Mouse (Mus musculus) liver, embryonic 13.5 days (tissue): ENCODE results near the gene Nxnl2. TPM values are rescaled to one million over a fixed set of nuclear protein-coding genes. Genes with fewer than 3 reads are reported as not detected.

Experiments
- ATAC-seq: fragments of 200-750 bp; cut with Nextera tagmentation; 2 replicates; pipeline ENCODE4 v1.8.0; 2017; ENCODE audit warnings: low read depth, mild to moderate bottlenecking, moderate number of reproducible peaks, moderate library complexity
- DNase-seq: peaks from one replicate; pipeline ENCODE4 v3.0.0; 2022
- H3K27ac ChIP-seq: fragments of 300-500 bp; sonication (generic); 2 replicates; pipeline ENCODE4 v1.5.1; 2015; ENCODE audit warnings: moderate library complexity, mild to moderate bottlenecking, inconsistent platforms
- H3K27me3 ChIP-seq: fragments of 300-500 bp; sonication (generic); 2 replicates; pipeline ENCODE4 v1.6.1; 2015; ENCODE audit warnings: mild to moderate bottlenecking, inconsistent platforms
- H3K36me3 ChIP-seq: fragments of 300-500 bp; sonication (generic); 2 replicates; pipeline ENCODE4 v1.6.1; 2015; ENCODE audit warnings: mild to moderate bottlenecking, inconsistent platforms
- H3K4me1 ChIP-seq: fragments of 300-500 bp; sonication (generic); replicated peaks from 2 replicates; pipeline ENCODE4 v1.6.1; 2015; ENCODE audit warnings: inconsistent platforms
- H3K4me2 ChIP-seq: fragments of 300-500 bp; sonication (generic); 2 replicates; pipeline ENCODE4 v1.6.1; 2015; ENCODE audit warnings: inconsistent platforms, mild to moderate bottlenecking, moderate library complexity
- H3K4me3 ChIP-seq: fragments of 300-500 bp; sonication (generic); replicated peaks from 2 replicates; pipeline ENCODE4 v1.5.1; 2015; ENCODE audit warnings: mild to moderate bottlenecking, inconsistent platforms
- H3K9ac ChIP-seq: fragments of 300-500 bp; sonication (generic); 2 replicates; pipeline ENCODE4 v1.6.1; 2015; ENCODE audit warnings: mild to moderate bottlenecking, inconsistent platforms
- H3K9me3 ChIP-seq: fragments of 300-500 bp; sonication (generic); replicated peaks from 2 replicates; pipeline ENCODE4 v1.6.1; 2016; ENCODE audit warnings: inconsistent platforms
- WGBS: fragments of 180-500 bp; shearing (Covaris S2); methylation state at CpG from one replicate; pipeline ENCODE4 v1.1.7; 2015; ENCODE audit not compliant: insufficient replicate concordance; 5-methylcytosine and 5-hydroxymethylcytosine counted together
- microRNA-seq: library from miRNA; unstranded; fragments of <30 nt; microRNA quantifications from one replicate; pipeline ENCODE4, GENCODE M21; 2016
- polyA plus RNA-seq: library from polyadenylated mRNA; unstranded; fragments of >200 nt; fragmentation: Nextera tagmentation; extraction: Ambion mirVana; gene quantifications from 2 replicates; pipeline ENCODE4 v1.2.1, GENCODE M21; 2015

Nxnl2 gene
- polyA plus RNA-seq, 1 experiment from 2014 or later: not detected

DNA sequence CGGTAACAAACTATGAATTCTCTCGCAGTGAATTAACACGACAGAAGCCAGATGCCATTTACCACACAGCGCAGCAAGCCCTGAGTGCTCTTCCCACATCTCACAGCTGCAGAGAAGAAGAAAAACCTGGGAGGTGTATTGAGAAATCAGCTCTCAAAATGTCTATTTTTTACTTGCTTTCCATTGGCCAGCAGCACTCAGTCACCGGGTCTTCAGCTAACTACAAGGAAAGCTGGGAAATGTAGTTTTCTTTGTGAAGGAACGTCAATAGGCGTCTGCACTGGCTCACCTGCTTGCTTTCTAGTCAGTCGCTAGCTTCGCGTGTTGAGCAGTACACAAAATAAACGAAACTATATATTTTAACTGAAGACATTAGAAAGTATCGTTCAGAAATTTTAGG is 37.1 kb downstream of the Nxnl2 start:
- WGBS: 65% methylated on average over 12 of the region's 12 CpGs
- Histone ChIP-seq H3K27me3 (no peaks in the 10 kb centered on the region), H3K9me3 (no peaks in the 10 kb centered on the region), H3K27ac (no peak overlapping the region), H3K4me2 (no peak overlapping the region), H3K4me3 (no peak overlapping the region), H3K36me3 (no peaks in the 10 kb centered on the region), H3K4me1 (no peaks in the 10 kb centered on the region), H3K9ac (no peak overlapping the region)
- no peak for DNase-seq
- ATAC-seq: no peak

DNA sequence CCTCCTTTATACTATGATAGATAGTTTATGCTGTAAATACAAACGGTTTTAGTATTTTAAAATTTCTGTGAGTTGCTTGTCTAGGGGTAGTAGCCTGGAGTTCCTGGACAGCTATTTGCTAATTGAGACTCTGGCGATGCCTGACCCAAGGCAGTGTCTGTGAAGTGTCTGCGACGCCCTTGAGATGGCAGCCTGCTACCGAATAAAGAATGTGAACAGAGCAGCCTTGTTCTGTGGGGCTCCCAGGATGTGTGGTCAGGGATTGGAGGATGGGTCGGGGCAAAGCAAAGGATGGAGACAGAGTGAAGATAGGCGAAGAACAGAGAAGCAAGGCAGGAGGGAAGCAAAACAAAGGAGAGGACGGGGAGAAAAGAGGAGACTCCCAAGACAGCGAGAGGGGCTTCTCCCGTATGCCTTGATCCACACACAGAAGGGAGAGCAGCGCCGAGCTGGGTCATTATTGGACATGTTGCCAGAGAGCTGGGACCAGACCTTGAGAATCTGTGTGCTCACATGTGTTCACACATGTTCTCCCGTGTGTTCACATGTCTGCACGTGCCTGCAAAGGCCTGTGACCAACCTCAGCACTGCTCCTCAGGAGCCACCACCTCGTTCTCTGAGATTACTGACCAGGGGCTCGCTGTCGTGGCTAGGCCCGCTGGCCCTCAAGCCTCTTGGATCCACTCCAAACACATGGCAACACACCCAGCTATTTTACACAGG is 37.7 kb downstream of the Nxnl2 start:
- no peaks in the 10 kb centered on the region for H3K36me3 ChIP-seq
- H3K9ac ChIP-seq: no peak overlapping the region
- no peak overlapping the region for H3K27ac ChIP-seq
- ATAC-seq: no peak
- 66% methylated on average over 18 of the region's 18 CpGs for WGBS
- H3K27me3 ChIP-seq: no peaks in the 10 kb centered on the region
- H3K9me3 ChIP-seq: no peaks in the 10 kb centered on the region
- no peak for DNase-seq
- no peaks in the 10 kb centered on the region for H3K4me1 ChIP-seq
- no peak overlapping the region for H3K4me3 ChIP-seq
- H3K4me2 ChIP-seq: no peak overlapping the region

DNA sequence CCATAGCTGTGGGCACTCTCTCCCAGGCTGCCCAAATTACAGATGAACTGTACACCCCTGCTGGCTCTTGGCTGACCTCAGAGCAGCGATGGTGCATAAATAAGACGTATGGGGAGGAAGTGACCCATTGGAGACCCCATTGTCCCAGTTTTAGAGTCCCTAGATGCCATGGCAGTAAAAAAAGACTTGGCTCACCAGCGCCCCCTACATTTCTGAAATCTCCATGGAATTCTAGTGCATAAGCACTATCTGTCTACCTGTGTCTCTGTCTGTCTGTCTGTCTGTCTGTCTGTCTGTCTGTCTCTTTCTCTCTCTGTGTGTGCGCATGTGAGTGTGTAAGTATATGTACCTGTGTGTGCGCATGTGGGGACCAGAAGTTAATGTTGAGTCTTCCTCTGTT is 39.8 kb downstream of the Nxnl2 start:
- DNase-seq (no peak), ATAC-seq (no peak)
- no peaks in the 10 kb centered on the region for H3K36me3 ChIP-seq
- no peak overlapping the region for H3K4me2 ChIP-seq
- no peaks in the 10 kb centered on the region for H3K9me3 ChIP-seq
- H3K27ac ChIP-seq: no peak overlapping the region
- no peaks in the 10 kb centered on the region for H3K4me1 ChIP-seq
- H3K4me3 ChIP-seq: no peak overlapping the region
- WGBS: 53% methylated on average over 5 of the region's 5 CpGs
- no peak overlapping the region for H3K9ac ChIP-seq
- no peaks in the 10 kb centered on the region for H3K27me3 ChIP-seq

DNA sequence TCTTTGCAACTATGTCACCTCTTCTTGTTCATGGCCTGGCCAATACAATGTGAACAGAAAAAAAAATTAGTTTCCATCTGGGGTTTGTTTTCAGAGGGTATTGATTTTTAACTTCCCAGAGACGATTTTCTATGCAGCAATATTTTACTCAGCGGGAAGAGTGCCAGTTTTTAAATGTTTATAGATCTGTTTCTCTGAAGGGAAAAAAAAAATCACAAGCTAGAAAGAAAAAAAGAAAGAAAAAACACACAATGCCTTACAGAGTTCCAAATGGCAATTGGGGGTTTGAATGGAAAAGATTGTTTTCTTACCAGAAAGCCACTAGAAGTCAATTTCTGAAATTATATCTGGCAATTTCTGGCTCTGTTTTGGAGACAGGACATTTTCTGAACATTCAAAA is 43.9 kb downstream of the Nxnl2 start:
- no peak overlapping the region for H3K4me2 ChIP-seq
- H3K27me3 ChIP-seq: no peaks in the 10 kb centered on the region
- no peak for DNase-seq
- ATAC-seq: no peak
- no peak overlapping the region for H3K9ac ChIP-seq
- H3K27ac ChIP-seq: no peak overlapping the region
- H3K9me3 ChIP-seq: no peaks in the 10 kb centered on the region
- H3K36me3 ChIP-seq: no peaks in the 10 kb centered on the region
- no peak overlapping the region for H3K4me3 ChIP-seq
- no peaks in the 10 kb centered on the region for H3K4me1 ChIP-seq
- 49% methylated on average over 2 of the region's 2 CpGs for WGBS

DNA sequence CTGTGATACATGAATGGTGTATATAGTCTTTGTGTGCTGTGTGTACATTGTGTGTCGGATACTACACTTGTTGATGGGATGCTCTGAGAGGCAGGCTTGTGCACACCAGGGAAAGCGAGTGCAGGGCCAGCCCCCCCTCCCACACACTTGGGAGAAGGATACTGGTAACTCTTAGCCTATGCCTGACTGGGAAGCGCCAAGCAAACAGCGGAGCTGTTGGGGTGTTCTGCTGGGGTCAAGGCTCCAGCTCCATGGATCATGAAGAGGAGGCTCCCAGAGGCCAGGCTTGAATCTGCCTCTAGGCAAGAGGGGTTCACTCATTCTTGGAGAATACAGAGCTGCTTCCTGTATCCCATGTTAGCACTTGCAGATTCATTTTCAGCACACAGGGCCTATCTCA is 50.1 kb downstream of the Nxnl2 start:
- H3K27ac ChIP-seq: no peak overlapping the region
- no peak overlapping the region for H3K9ac ChIP-seq
- WGBS: 83% methylated on average over 4 of the region's 4 CpGs
- no peak overlapping the region for H3K4me2 ChIP-seq
- H3K4me3 ChIP-seq: no peak overlapping the region
- no peaks in the 10 kb centered on the region for H3K4me1 ChIP-seq
- DNase-seq (no peak), ATAC-seq (no peak)
- no peaks in the 10 kb centered on the region for H3K36me3 ChIP-seq
- 0 out of 2 replicates have a peak, but pooled peaks cover 5% of the 10 kb centered on the region for H3K9me3 ChIP-seq
- H3K27me3 ChIP-seq: no peaks in the 10 kb centered on the region

DNA sequence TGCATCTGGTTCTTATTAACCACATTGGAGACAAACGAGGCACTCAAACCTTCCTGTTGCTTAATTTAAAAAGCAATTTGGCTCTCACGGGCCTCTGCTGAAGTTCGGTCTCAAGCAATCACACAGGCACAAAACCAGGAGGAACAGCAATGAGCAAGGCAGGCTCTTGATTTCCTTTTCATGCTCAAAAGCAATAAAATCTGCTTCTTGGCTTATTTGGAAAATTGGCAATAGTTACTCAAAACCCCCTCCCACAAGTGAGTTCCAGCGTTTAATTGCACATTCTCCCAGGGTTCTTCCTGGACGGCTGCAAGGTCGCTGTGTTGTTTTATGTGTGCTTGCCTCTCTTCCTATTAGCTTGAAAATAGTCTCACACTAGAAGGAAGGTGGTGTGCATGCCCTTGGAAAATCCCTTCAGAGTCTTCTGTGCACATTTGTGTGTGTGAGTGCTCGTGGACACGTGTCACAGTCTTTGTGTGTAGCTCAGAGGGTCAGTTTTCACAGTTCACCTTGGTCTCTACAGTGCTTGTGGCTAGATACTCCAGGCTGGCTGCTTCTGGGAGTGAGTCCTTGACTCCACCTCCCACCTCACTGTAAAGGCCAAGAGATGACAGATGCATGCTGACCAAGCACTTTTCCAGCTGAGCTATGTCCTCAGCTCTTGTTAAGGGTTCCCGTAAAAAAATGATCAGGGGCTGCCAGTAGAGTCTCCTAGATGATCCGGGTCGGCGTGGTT is 50.8 kb downstream of the Nxnl2 start:
- no peaks in the 10 kb centered on the region for H3K36me3 ChIP-seq
- H3K27me3 ChIP-seq: no peaks in the 10 kb centered on the region
- H3K9ac ChIP-seq: no peak overlapping the region
- H3K4me2 ChIP-seq: no peak overlapping the region
- 0 out of 2 replicates have a peak, but pooled peaks cover 5% of the 10 kb centered on the region for H3K9me3 ChIP-seq
- no peak overlapping the region for H3K27ac ChIP-seq
- no peak for ATAC-seq
- 67% methylated on average over 12 of the region's 12 CpGs for WGBS
- H3K4me1 ChIP-seq: no peaks in the 10 kb centered on the region
- no peak overlapping the region for H3K4me3 ChIP-seq
- no peak for DNase-seq

Small RNAs within 50 kb of the gene (microRNA-seq; reads per million reads assigned to microRNA genes)
- gene Gm44341: not detected

Other genes starting within 250 kb of the Nxnl2 start
- 10.7 and 11.9 TPM in 2 replicates for gene Spin1, start 70.1 kb upstream of the Nxnl2 start, polyA plus RNA-seq
- gene S1pr3, start 237.6 kb downstream of the Nxnl2 start, polyA plus RNA-seq: 1.8 and 2.2 TPM in 2 replicates